Mouse (Mus musculus) hindbrain, embryonic 11.5 days (tissue): ENCODE measurements around the gene Apoc2. TPM values are rescaled to one million over a fixed set of nuclear protein-coding genes. Genes with fewer than 3 reads are reported as not detected.

Source experiments
- ATAC-seq: fragments of 200-750 bp; cut with Nextera tagmentation; 2 replicates; pipeline ENCODE4 v1.8.0; 2017; ENCODE audit warnings: mild to moderate bottlenecking, moderate TSS enrichment, moderate library complexity; ENCODE audit not compliant: low FRiP score
- DNase-seq: peaks from one replicate; pipeline ENCODE4 v3.0.0-alpha.2; 2015; ENCODE audit warnings: low spot score
- H3K27ac ChIP-seq: fragments of 300-500 bp; sonication (generic); 2 replicates; pipeline ENCODE4 v1.5.1; 2014; ENCODE audit warnings: mild to moderate bottlenecking, low read depth, low read length
- H3K27me3 ChIP-seq: fragments of 300-500 bp; sonication (generic); 2 replicates; pipeline ENCODE4 v1.6.1; 2014; ENCODE audit warnings: mild to moderate bottlenecking, low read length, moderate library complexity, mixed read lengths; ENCODE audit not compliant: control insufficient read depth, insufficient read depth
- H3K36me3 ChIP-seq: fragments of 300-500 bp; sonication (generic); 2 replicates; pipeline ENCODE4 v1.6.1; 2014; ENCODE audit warnings: mild to moderate bottlenecking, low read length, moderate library complexity, mixed read lengths; ENCODE audit not compliant: control insufficient read depth, insufficient read depth
- H3K4me1 ChIP-seq: fragments of 300-500 bp; sonication (generic); replicated peaks from 2 replicates; pipeline ENCODE4 v1.6.1; 2014; ENCODE audit warnings: low read length, mixed read lengths; ENCODE audit not compliant: control insufficient read depth, insufficient read depth
- H3K4me2 ChIP-seq: fragments of 300-500 bp; sonication (generic); replicated peaks from 2 replicates; pipeline ENCODE4 v1.6.1; 2014; ENCODE audit warnings: mild to moderate bottlenecking, low read depth, low read length
- H3K4me3 ChIP-seq: fragments of 300-500 bp; sonication (generic); 2 replicates; pipeline ENCODE4 v1.5.1; 2014; ENCODE audit warnings: low read depth, low read length
- H3K9ac ChIP-seq: fragments of 300-500 bp; sonication (generic); 2 replicates; pipeline ENCODE4 v1.6.1; 2014; ENCODE audit warnings: low read depth, low read length
- H3K9me3 ChIP-seq: fragments of 300-500 bp; sonication (generic); 2 replicates; pipeline ENCODE4 v1.6.1; 2016; ENCODE audit warnings: low read length; ENCODE audit not compliant: control insufficient read depth
- WGBS: fragments of 180-500 bp; shearing (Covaris S2); extraction: QIAGEN DNeasy Blood & Tissue Kit; methylation state at CpG from one replicate; pipeline ENCODE4 v1.1.7; 2014; 5-methylcytosine and 5-hydroxymethylcytosine counted together
- polyA plus RNA-seq: library from polyadenylated mRNA; unstranded; fragments of >200 nt; fragmentation: Nextera tagmentation; extraction: Ambion mirVana; gene quantifications from 2 replicates; pipeline ENCODE4 v1.2.1, GENCODE M21; 2014

The Apoc2 gene
- polyA plus RNA-seq, 1 experiment from 2014 or later: not detected

DNA sequence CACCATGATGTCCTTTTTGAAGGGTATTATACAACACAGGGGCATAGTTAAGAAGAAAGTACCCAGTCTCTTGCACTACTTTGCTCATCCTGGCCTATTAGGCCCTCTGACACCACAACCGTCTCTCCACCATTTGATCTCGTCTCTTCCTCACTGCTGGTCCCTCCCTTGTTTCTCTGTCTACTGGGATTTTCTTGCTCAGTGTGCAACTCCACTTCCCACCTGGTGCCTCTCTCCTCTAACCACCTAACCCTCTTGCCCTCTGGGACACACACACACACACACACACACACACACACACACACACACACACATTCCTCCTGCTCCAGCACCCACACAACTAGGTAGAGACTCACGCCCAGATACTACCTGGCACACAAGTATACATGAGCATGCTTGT, 1.2 kb upstream of the Apoc2 start:
- no peaks in the 10 kb centered on the region for H3K9me3 ChIP-seq
- no peak for ATAC-seq

DNA sequence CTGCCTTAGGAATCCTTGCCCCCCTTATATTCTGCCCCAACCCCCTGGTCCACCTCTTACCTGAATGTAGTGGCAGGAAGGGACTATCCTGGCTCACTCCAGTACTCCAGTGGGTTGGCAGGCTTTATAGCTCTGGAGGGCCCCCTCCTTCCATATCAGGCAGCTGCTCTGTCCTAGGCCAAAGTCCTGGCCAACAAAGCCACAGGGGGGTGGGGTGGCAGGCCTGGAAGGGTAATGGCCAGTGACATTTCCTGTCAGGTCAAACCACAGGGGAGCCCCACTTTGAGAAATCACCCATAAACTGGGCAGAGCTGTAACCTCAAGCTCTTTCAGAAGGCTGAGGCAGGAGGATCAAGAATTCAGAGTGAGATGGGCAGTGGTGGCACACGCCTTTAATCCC, 1.1 kb downstream of the Apoc2 start:
- no peak overlapping the region for H3K4me2 ChIP-seq
- WGBS: 67% methylated on average over 1 of the region's 1 CpGs
- H3K27ac ChIP-seq: no peak overlapping the region
- ATAC-seq: no peak
- DNase-seq: no peak
- H3K4me3 ChIP-seq: no peak overlapping the region
- no peaks in the 10 kb centered on the region for H3K4me1 ChIP-seq
- no peak overlapping the region for H3K9ac ChIP-seq
- H3K9me3 ChIP-seq: no peaks in the 10 kb centered on the region
- H3K27me3 ChIP-seq: no peaks in the 10 kb centered on the region
- H3K36me3 ChIP-seq: no peaks in the 10 kb centered on the region

More for the DNA sequence above, 1.2 kb upstream of the Apoc2 start:
- DNase-seq: no peak
- Histone ChIP-seq H3K4me1 (no peaks in the 10 kb centered on the region), H3K27ac (no peak overlapping the region), H3K4me3 (no peak overlapping the region), H3K4me2 (no peak overlapping the region), H3K36me3 (no peaks in the 10 kb centered on the region), H3K9ac (no peak overlapping the region), H3K27me3 (no peaks in the 10 kb centered on the region)
- 92% methylated on average over 3 of the region's 3 CpGs for WGBS

DNA sequence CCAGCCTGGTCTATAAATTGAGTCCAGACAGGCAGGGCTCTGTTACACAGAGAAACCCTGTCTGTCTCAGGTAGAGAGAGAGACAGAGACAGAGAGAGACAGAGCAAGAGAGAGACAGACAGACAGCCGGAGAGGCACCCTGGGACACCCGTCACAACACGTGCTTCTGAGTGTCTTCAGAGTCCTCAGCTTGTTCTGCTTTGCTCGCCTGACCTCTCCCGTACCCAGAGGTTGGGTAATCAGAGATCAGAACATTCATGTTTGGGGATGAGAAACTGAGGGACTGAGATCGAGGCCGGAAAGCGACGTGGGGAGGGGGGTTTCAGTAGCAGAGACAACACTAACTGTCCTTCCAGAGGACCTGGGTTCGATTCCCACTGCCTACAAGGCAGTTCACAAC, 1.9 kb downstream of the Apoc2 start:
- no peak overlapping the region for H3K4me2 ChIP-seq
- H3K27me3 ChIP-seq: no peaks in the 10 kb centered on the region
- H3K27ac ChIP-seq: no peak overlapping the region
- DNase-seq (no peak), ATAC-seq (no peak)
- no peaks in the 10 kb centered on the region for H3K4me1 ChIP-seq
- H3K9ac ChIP-seq: no peak overlapping the region
- WGBS: 88% methylated on average over 10 of the region's 10 CpGs
- no peaks in the 10 kb centered on the region for H3K36me3 ChIP-seq
- H3K4me3 ChIP-seq: no peak overlapping the region
- no peaks in the 10 kb centered on the region for H3K9me3 ChIP-seq

DNA sequence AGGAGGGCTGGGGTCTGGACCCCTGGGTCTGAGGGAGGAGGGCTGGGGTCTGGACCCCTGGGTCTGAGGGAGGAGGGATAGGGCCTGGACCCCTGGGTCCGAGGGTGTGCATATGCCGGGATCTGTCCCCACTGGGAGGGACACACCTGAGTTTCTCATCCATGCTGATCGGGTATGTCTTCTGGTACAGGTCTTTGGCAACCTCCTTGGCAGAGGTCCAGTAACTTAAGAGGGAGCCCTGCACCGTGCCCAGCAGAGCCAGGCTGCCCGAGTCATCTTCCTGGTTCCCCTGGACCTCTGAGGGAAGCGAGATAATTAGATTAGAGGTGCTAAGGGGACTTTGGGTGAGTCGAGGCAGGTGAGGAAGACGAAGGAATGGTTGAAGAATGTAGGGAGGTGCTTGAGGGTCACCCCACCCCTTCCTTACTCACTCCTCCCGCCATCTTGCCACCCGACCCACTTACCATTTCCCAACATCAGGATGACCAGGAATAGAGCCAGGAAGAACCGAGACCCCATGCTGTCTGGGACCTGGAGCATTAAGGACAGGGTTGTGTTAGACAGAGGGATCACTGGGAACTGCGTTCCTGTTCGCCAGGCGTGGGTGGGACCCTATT, 4.5 kb downstream of the Apoc2 start:
- H3K9ac ChIP-seq: no peak overlapping the region
- no peaks in the 10 kb centered on the region for H3K4me1 ChIP-seq
- H3K9me3 ChIP-seq: no peaks in the 10 kb centered on the region
- no peaks in the 10 kb centered on the region for H3K36me3 ChIP-seq
- no peak overlapping the region for H3K4me2 ChIP-seq
- ATAC-seq (no peak), DNase-seq (no peak)
- H3K27ac ChIP-seq: no peak overlapping the region
- no peaks in the 10 kb centered on the region for H3K27me3 ChIP-seq
- WGBS: 68% methylated on average over 14 of the region's 14 CpGs
- no peak overlapping the region for H3K4me3 ChIP-seq

GRCm38 (mm10) chr7:19671511-19671910, 6.2 kb downstream of the Apoc2 start:
- no peak for DNase-seq
- Histone ChIP-seq H3K4me1 (no peaks in the 10 kb centered on the region), H3K9me3 (no peaks in the 10 kb centered on the region), H3K27ac (no peak overlapping the region), H3K27me3 (no peaks in the 10 kb centered on the region), H3K9ac (no peak overlapping the region), H3K4me3 (no peak overlapping the region), H3K4me2 (no peak overlapping the region), H3K36me3 (no peaks in the 10 kb centered on the region)
- WGBS: 71% methylated on average over 10 of the region's 10 CpGs
- no peak for ATAC-seq

GRCm38 (mm10) chr7:19668947-19669721, 8.6 kb downstream of the Apoc2 start:
- H3K27ac ChIP-seq: no peak overlapping the region
- peaks cover 3% of the 10 kb centered on the region; the same call in 1 of the 2 replicates for H3K4me1 ChIP-seq
- no peaks in the 10 kb centered on the region for H3K27me3 ChIP-seq
- DNase-seq (peak; percentile 92), ATAC-seq (peak; percentile 58)
- H3K9me3 ChIP-seq: no peaks in the 10 kb centered on the region
- no peak overlapping the region for H3K4me2 ChIP-seq
- no peak overlapping the region for H3K9ac ChIP-seq
- WGBS: 10% methylated on average over 10 of the region's 10 CpGs
- no peak overlapping the region for H3K4me3 ChIP-seq
- no peaks in the 10 kb centered on the region for H3K36me3 ChIP-seq

DNA sequence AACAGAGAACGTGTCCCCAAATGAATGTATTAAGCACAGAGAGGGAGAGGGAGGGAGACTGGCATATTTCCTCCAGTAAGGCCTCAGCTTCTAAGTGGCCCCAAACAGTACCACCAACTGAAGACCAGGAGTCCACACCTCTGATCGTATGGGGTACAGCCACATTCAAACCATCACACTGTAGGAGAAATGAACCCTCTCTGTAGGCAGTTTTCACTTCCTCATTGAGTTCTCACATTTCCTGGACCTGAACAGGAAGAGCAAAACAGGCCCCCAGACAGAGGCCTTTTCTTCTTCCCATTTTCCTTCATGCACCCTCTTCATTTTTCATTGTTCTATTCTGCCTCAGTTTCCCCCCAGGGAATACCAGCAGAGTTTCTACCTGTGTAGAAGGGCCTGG, 10.3 kb downstream of the Apoc2 start:
- no peaks in the 10 kb centered on the region for H3K27me3 ChIP-seq
- no peak overlapping the region for H3K9ac ChIP-seq
- ATAC-seq (no peak), DNase-seq (no peak)
- no peaks in the 10 kb centered on the region for H3K9me3 ChIP-seq
- no peaks in the 10 kb centered on the region for H3K36me3 ChIP-seq
- WGBS: 76% methylated on average over 2 of the region's 2 CpGs
- no peak overlapping the region for H3K27ac ChIP-seq
- H3K4me1 ChIP-seq: peaks cover 9% of the 10 kb centered on the region
- H3K4me2 ChIP-seq: no peak overlapping the region
- H3K4me3 ChIP-seq: no peak overlapping the region

DNA sequence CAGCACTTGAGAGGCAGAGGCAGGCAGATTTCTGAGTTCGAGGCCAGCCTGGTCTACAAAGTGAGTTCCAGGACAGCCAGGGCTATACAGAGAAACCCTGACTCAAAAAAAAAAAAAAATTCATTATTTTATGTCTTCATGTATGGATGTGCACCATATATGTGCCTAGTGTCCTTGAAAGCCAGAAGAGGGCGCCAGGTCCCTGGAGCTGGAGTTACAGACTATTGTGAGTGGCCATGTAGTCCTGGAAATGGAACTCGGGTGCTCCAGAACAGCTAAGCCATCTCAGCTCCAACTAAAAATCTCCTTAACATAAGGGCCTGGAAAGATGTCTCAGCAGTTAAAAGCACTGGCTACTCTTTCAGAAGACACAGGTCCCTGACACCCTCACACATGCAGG, 11.0 kb downstream of the Apoc2 start:
- DNase-seq (peak; percentile 7), ATAC-seq (no peak)
- 78% methylated on average over 3 of the region's 3 CpGs for WGBS
- Histone ChIP-seq H3K4me3 (no peak overlapping the region), H3K9me3 (no peaks in the 10 kb centered on the region), H3K27me3 (no peaks in the 10 kb centered on the region), H3K4me2 (no peak overlapping the region), H3K4me1 (peaks cover 9% of the 10 kb centered on the region), H3K9ac (no peak overlapping the region), H3K27ac (no peak overlapping the region), H3K36me3 (0 out of 2 replicates have a peak, but pooled peaks cover 3% of the 10 kb centered on the region)
